Mouse (Mus musculus) embryonic facial prominence, embryonic 10.5 days (tissue): ENCODE measurements around the gene Ano4. TPM values are rescaled to one million over a fixed set of nuclear protein-coding genes. Genes with fewer than 3 reads are reported as not detected.

Experiments
- DNase-seq: peaks from one replicate; pipeline ENCODE4 v3.0.0-alpha.2; 2017; ENCODE audit warnings: low spot score
- H3K27ac ChIP-seq: fragments of 300-500 bp; sonication (generic); replicated peaks from 2 replicates; pipeline ENCODE4 v1.5.1; 2016; ENCODE audit warnings: mild to moderate bottlenecking
- H3K27me3 ChIP-seq: fragments of 300-500 bp; sonication (generic); replicated peaks from 2 replicates; pipeline ENCODE4 v1.6.1; 2016; ENCODE audit warnings: low read depth, mild to moderate bottlenecking; ENCODE audit not compliant: poor library complexity, severe bottlenecking
- H3K36me3 ChIP-seq: fragments of 300-500 bp; sonication (generic); replicated peaks from 2 replicates; pipeline ENCODE4 v1.6.1; 2016; ENCODE audit warnings: mild to moderate bottlenecking, moderate library complexity
- H3K4me1 ChIP-seq: fragments of 300-500 bp; sonication (generic); 2 replicates; pipeline ENCODE4 v1.6.1; 2016
- H3K4me3 ChIP-seq: fragments of 300-500 bp; sonication (generic); 2 replicates; pipeline ENCODE4 v1.5.1; 2016; ENCODE audit warnings: mild to moderate bottlenecking, moderate library complexity
- H3K9me3 ChIP-seq: fragments of 300-500 bp; sonication (generic); 2 replicates; pipeline ENCODE4 v1.6.1; 2016; ENCODE audit warnings: mild to moderate bottlenecking
- WGBS: fragments of 180-500 bp; shearing (Covaris S2); methylation state at CpG from one replicate; pipeline ENCODE4 v1.1.7; 2016; 5-methylcytosine and 5-hydroxymethylcytosine counted together
- polyA plus RNA-seq: library from polyadenylated mRNA; unstranded; fragments of >200 nt; fragmentation: Nextera tagmentation; extraction: Ambion mirVana; gene quantifications from 2 replicates; pipeline ENCODE4 v1.2.1, GENCODE M21; 2016

Ano4 gene
- polyA plus RNA-seq, 1 experiment from 2014 or later, result 0.95 TPM

DNA sequence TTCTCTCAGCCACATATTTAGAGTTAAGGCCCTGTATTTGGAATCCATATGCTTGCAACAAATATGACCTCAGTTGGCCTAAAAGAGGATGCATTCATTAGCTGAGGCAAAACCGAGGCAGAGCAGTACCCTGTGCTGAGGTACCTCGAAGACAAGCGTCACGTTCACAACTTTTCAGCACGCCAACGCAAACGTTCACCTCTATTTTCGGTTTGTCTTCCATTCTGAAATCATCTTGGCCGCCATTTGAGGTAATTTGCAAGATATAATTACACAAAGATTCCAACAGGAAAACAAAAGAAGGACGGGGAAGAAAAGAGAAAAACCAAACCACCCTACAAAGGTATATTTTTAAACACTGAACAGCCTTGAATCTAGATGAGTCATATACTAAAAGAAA, 148.1 kb downstream of the Ano4 start:
- Histone ChIP-seq H3K36me3 (no peaks in the 10 kb centered on the region), H3K9me3 (no peaks in the 10 kb centered on the region), H3K4me1 (no peaks in the 10 kb centered on the region), H3K27me3 (no peaks in the 10 kb centered on the region), H3K4me3 (no peak overlapping the region), H3K27ac (no peak overlapping the region)
- WGBS, result 92% methylated on average over 10 of the region's 10 CpGs
- DNase-seq, result no peak

DNA sequence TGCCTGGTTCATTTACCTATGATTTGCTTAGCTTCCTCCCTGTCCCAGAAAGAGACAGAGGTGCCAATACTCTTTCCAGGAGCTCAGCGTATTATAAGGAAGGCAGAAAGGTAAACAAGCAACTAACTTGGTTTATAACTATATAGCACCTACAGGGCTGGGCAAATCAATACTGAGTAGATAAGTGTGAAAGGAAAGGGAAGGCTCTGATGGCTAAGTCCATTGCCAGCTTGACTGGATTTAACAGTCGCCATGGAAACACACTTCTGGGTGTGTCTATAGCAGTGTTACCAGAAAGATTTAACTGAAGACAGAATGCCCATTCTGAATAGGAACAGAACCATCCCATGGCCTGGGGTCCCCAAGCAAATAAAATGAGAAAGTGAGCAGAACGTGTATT, 149.5 kb downstream of the Ano4 start:
- no peak for DNase-seq
- Histone ChIP-seq H3K36me3 (no peaks in the 10 kb centered on the region), H3K27me3 (no peaks in the 10 kb centered on the region), H3K27ac (no peak overlapping the region), H3K4me3 (no peak overlapping the region), H3K9me3 (no peaks in the 10 kb centered on the region), H3K4me1 (no peaks in the 10 kb centered on the region)
- WGBS, result 79% methylated on average over 3 of the region's 3 CpGs

DNA sequence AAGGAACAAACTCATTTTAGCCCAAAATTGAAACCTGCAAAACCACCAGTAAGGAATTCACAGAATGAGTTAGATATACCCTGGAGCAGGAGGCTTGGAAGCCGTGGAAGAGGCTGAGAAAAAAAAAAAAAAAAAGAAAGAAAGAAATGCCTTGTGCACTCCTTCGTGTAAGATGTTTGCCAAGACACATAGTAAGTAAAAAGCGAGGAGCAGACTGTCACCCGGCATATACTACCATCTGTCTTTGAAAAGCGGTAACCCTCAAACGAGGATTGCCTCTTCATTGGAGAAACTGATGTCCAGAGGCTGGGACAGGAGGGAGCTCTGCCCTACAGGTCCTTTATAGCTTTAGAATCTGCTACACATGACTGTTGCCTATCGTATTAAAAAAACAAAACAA, 150.1 kb downstream of the Ano4 start:
- WGBS, result 84% methylated on average over 7 of the region's 7 CpGs
- no peaks in the 10 kb centered on the region for H3K27me3 ChIP-seq
- DNase-seq, result no peak
- no peaks in the 10 kb centered on the region for H3K9me3 ChIP-seq
- no peak overlapping the region for H3K4me3 ChIP-seq
- no peaks in the 10 kb centered on the region for H3K4me1 ChIP-seq
- H3K36me3 ChIP-seq, result no peaks in the 10 kb centered on the region
- no peak overlapping the region for H3K27ac ChIP-seq

DNA sequence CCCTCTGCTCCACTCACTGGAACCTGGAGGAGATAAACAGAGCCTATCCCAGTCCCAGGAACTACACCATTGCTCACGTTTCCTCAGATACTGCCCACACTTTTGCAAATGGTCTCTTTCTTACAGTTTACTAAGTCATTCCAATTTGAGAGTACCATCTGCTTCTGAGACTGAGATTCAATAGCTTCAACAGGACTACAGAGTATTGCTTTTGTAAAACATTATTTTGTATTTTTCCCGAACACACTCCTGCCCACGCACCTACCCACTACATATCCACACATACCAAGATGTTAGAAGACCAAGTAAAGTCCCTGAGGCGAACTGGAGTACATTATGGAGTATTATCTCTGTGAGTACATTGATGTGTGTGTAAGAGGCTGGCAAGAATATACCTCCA, 166.6 kb downstream of the Ano4 start:
- no peaks in the 10 kb centered on the region for H3K9me3 ChIP-seq
- DNase-seq, result no peak
- H3K27me3 ChIP-seq, result no peaks in the 10 kb centered on the region
- no peaks in the 10 kb centered on the region for H3K4me1 ChIP-seq
- H3K27ac ChIP-seq, result no peak overlapping the region
- 86% methylated on average over 4 of the region's 4 CpGs for WGBS
- no peaks in the 10 kb centered on the region for H3K36me3 ChIP-seq
- H3K4me3 ChIP-seq, result no peak overlapping the region

DNA sequence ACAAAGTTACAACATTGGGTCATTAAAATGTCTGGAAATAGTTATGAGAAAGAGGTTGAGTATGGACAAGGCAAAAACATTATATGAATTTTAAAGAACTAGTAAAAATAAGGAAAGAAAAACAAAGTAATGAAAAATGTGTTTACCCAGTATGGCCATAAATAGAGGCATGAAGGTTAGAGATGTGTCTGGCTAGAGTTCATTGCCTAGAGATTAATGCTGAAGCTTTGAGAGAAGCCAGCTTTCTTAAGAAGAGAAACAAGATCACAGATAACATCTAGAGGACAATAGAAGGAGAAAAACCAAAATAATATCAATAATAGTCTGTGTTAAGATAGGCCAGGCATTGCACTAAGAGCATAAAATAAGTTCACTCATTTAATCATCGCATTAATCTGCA, 180.0 kb downstream of the Ano4 start:
- Histone ChIP-seq H3K4me3 (no peak overlapping the region), H3K27me3 (no peaks in the 10 kb centered on the region), H3K27ac (no peak overlapping the region), H3K9me3 (no peaks in the 10 kb centered on the region), H3K36me3 (no peaks in the 10 kb centered on the region), H3K4me1 (no peaks in the 10 kb centered on the region)
- no peak for DNase-seq
- 90% methylated on average over 1 of the region's 1 CpGs for WGBS

DNA sequence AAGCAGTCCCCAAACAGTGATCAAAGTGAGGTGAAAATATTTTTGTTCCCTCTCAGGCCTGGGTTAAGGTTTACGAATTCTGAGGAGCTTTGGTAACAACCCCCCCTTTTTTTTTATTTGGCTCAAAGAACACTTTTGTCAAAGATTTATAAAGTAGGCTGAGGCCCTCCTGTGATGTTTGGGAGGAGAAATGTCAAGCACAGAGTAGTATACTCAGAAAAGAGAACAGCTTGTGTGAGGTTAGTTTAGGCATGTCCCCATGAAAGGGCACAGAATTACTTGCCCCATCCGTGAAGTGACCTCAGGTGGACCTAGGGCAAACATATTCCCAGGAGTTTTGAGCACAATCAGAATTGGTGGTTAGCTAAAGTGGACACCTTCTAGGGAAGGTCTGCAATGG, 189.1 kb downstream of the Ano4 start:
- 73% methylated on average over 2 of the region's 2 CpGs for WGBS
- Histone ChIP-seq H3K27ac (no peak overlapping the region), H3K4me3 (no peak overlapping the region), H3K9me3 (no peaks in the 10 kb centered on the region), H3K36me3 (no peaks in the 10 kb centered on the region), H3K4me1 (no peaks in the 10 kb centered on the region), H3K27me3 (no peaks in the 10 kb centered on the region)
- DNase-seq, result no peak

DNA sequence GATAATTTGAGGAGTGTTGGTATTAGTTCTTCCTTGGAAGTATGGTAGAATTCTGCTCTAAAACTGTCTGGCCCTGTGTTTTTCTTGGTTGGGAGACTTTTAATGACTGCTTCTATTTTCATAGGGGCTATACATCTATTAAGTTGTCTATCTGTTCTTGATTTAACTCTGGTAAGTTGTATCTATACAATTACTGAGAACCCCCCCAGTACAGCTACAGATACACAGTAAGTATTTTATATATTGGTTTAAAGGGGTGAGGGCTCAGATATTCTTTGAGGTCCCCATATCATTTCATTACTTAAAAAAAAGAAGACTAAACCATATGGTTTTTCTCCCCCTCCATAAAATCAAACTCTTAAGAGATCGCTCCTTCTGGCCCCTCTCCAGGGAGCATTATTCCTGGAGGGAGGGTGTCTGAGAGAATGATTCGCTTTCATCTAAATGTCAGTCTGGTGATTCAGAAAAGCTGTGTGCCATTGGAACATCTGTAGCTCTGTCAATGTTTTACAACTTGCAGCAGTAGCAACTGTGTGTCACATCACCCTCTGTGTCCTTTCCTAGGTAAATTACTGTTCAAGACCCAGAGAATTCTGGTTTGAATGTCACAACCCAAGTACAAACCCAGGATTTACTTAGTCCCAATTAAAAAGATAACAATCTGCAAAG, 189.6 kb downstream of the Ano4 start:
- Histone ChIP-seq H3K36me3 (no peaks in the 10 kb centered on the region), H3K4me3 (no peak overlapping the region), H3K4me1 (no peaks in the 10 kb centered on the region), H3K27ac (no peak overlapping the region), H3K27me3 (no peaks in the 10 kb centered on the region), H3K9me3 (no peaks in the 10 kb centered on the region)
- DNase-seq, result no peak
- 86% methylated on average over 2 of the region's 2 CpGs for WGBS

DNA sequence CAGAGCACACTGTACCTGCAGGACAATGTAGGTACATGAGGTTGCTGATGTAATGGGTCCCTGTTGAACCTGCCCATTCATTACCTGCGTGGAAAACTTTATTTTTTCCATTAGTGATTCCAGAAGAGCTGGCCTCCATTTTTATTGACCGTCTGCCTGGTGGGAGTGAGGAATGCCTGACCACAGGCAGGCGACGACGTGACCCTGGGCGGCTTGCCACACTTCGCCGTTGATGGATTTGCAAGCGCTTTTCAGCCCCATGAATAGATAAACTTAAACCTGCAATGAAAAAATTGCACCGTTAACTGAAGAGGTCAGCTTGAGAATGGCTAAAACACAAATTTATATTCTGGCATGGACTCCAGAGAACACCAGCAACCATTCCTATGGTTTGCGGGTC, 195.4 kb downstream of the Ano4 start:
- no peak overlapping the region for H3K27ac ChIP-seq
- 90% methylated on average over 11 of the region's 11 CpGs for WGBS
- no peaks in the 10 kb centered on the region for H3K4me1 ChIP-seq

DNA sequence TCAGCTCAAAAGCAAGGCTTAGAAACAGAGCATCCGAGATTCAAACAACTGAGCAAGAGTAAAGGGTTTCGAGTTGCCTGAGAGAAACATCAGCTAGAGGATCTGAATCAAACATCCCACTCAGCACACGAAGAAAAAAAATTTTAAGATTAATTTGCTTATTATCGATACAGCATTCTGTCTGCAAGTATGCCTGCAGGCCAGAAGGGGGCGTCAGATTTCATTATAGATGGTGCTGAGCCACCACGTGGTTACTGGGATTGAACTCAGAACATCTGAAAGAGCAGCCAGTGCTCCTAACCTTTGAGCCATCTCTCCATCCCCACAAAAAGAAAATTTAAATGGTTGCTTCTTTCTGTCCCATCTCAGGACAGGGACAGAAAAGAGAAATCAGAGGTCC, 223.2 kb downstream of the Ano4 start:
- H3K4me3 ChIP-seq, result no peak overlapping the region
- H3K27me3 ChIP-seq, result no peaks in the 10 kb centered on the region
- H3K9me3 ChIP-seq, result no peaks in the 10 kb centered on the region
- no peaks in the 10 kb centered on the region for H3K4me1 ChIP-seq
- H3K36me3 ChIP-seq, result no peaks in the 10 kb centered on the region
- 57% methylated on average over 6 of the region's 6 CpGs for WGBS
- DNase-seq, result no peak
- no peak overlapping the region for H3K27ac ChIP-seq

More for the DNA sequence above, 195.4 kb downstream of the Ano4 start:
- DNase-seq, result no peak
- no peaks in the 10 kb centered on the region for H3K9me3 ChIP-seq
- no peaks in the 10 kb centered on the region for H3K27me3 ChIP-seq
- H3K4me3 ChIP-seq, result no peak overlapping the region
- no peaks in the 10 kb centered on the region for H3K36me3 ChIP-seq

DNA sequence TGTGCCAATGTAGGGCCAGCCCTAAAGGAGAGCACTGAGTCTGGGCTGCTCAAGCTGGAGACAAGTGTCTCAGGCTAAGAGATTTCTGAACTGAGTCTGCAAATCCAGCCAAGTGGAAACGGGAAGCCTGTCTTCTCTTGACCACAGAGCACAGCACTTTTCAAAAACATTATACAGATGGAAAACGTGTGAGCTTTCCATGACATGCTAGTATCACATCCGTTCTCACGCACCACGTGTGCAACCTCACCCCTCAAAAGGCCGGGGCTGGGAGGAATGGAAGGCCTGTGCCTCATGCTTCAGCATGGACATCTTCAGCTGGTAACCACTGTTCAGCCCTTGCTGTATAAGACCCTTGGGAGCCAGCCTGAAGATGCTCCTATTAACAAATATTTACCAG, 230.2 kb downstream of the Ano4 start:
- Histone ChIP-seq H3K27ac (no peak overlapping the region), H3K4me1 (no peaks in the 10 kb centered on the region), H3K36me3 (no peaks in the 10 kb centered on the region), H3K4me3 (no peak overlapping the region), H3K27me3 (no peaks in the 10 kb centered on the region), H3K9me3 (no peaks in the 10 kb centered on the region)
- no peak for DNase-seq
- 87% methylated on average over 6 of the region's 6 CpGs for WGBS

DNA sequence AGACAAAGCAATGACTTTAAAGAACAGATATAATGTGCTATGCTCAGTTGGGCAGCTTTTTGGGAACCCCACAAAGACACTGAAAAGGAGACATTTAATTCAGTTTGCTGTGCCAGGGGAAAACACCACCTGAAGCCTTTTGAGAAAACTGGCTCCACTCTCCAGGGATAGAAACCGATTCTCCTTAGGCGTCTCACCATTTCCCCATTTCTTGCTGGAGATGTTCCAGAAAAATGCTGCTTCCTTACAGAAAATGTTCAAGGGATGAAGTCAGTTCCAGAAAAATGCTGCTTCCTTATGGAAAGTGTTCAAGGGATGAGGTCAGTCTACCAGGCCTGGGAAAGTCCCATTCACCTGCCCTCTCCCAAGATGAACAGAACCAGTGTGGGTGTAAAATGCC, 233.1 kb downstream of the Ano4 start:
- 93% methylated on average over 2 of the region's 2 CpGs for WGBS
- H3K27me3 ChIP-seq, result no peaks in the 10 kb centered on the region
- H3K4me3 ChIP-seq, result no peak overlapping the region
- H3K36me3 ChIP-seq, result no peaks in the 10 kb centered on the region
- no peaks in the 10 kb centered on the region for H3K9me3 ChIP-seq
- no peak overlapping the region for H3K27ac ChIP-seq
- no peak for DNase-seq
- no peaks in the 10 kb centered on the region for H3K4me1 ChIP-seq

DNA sequence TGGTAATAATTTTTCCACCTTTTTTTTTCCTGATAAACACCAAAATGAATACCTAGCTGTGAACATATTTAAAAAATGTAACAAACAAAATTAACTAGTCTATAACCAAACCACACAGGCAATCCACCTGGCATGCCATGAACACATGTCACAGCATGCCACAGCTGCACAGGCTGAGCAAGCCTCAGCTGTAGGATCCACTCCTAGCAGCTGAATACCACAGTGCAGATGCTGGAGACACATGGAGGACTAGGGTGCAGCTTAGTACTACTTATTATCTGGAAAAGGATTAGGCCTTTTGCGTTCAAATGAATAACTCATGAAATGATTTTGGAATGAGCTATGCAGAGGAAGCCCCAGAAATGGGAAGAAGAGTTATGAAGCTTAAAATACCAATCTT, 233.6 kb downstream of the Ano4 start:
- no peak overlapping the region for H3K4me3 ChIP-seq
- no peak for DNase-seq
- WGBS, result 88% methylated on average over 1 of the region's 1 CpGs
- H3K27ac ChIP-seq, result no peak overlapping the region
- no peaks in the 10 kb centered on the region for H3K9me3 ChIP-seq
- no peaks in the 10 kb centered on the region for H3K36me3 ChIP-seq
- H3K27me3 ChIP-seq, result no peaks in the 10 kb centered on the region
- no peaks in the 10 kb centered on the region for H3K4me1 ChIP-seq

DNA sequence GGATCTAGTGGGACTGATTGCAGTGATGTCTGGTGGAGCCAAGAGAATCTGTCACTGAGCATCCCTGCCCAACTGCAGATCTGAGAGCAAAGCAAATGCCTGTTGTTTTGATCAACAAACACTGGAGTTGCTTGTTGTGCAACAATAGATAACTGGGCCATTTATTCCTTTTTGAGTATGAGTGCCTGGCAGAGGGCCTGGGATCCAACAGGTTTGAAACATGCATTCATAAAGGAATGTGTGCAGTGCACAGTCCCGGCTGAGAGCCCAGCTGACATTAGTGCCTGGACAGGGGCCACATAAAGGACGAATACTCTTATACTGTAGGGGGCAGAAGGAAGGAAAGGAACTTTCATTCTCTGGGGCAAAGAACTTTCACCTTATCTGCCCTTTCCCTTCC, 241.0 kb downstream of the Ano4 start:
- DNase-seq, result no peak
- 72% methylated on average over 2 of the region's 2 CpGs for WGBS
- H3K4me1 ChIP-seq, result no peaks in the 10 kb centered on the region
- no peak overlapping the region for H3K4me3 ChIP-seq
- H3K9me3 ChIP-seq, result no peaks in the 10 kb centered on the region
- no peak overlapping the region for H3K27ac ChIP-seq
- H3K36me3 ChIP-seq, result no peaks in the 10 kb centered on the region
- no peaks in the 10 kb centered on the region for H3K27me3 ChIP-seq

DNA sequence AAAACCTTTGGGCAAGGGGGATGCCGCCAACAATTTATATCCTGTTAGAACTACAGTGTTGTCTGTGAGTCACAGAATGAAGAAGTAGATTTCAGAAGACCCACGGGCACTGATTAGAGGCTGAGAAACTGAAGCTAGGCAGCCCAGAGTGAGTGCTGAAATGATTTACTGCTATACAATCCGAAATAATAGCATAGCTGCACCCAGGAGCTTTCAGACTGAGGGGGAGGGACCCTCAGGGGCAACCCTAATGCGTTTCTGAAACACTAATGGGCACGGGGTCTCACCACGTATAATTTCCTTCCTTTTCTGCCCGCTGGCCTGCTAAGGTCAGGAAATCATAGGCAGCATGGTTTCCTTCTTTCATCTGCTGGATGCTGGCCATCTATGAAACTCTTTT, 242.5 kb downstream of the Ano4 start:
- H3K36me3 ChIP-seq, result no peaks in the 10 kb centered on the region
- no peak for DNase-seq
- H3K27ac ChIP-seq, result no peak overlapping the region
- H3K4me3 ChIP-seq, result no peak overlapping the region
- H3K4me1 ChIP-seq, result no peaks in the 10 kb centered on the region
- WGBS, result 70% methylated on average over 7 of the region's 7 CpGs
- no peaks in the 10 kb centered on the region for H3K27me3 ChIP-seq
- H3K9me3 ChIP-seq, result no peaks in the 10 kb centered on the region
